Mouse (Mus musculus) kidney, adult 2 months (tissue): ENCODE data around the gene Immt. TPM values are rescaled to one million over a fixed set of nuclear protein-coding genes. Genes with fewer than 3 reads are reported as not detected.

ENCODE experiments used
- DNase-seq: peaks from one replicate; pipeline ENCODE4 v3.0.0; 2021
- H3K27ac ChIP-seq: fragments of 200-500 bp; 2 replicates; pipeline ENCODE4 v1.5.1; 2012; ENCODE audit warnings: low read depth, low read length, control low read depth, inconsistent platforms; ENCODE audit not compliant: insufficient read depth
- H3K27me3 ChIP-seq: fragments of 200-500 bp; replicated peaks from 2 replicates; pipeline ENCODE4 v1.6.1; 2012; ENCODE audit warnings: mild to moderate bottlenecking, moderate library complexity, low read length, inconsistent platforms; ENCODE audit not compliant: control insufficient read depth, insufficient read depth
- H3K36me3 ChIP-seq: fragments of 200-500 bp; 2 replicates; pipeline ENCODE4 v1.6.1; 2012; ENCODE audit warnings: mild to moderate bottlenecking, moderate library complexity, low read length, inconsistent platforms; ENCODE audit not compliant: control insufficient read depth, insufficient read depth
- H3K4me1 ChIP-seq: fragments of 200-500 bp; 2 replicates; pipeline ENCODE4 v1.6.1; 2011; ENCODE audit warnings: low read length; ENCODE audit not compliant: control insufficient read depth, insufficient read depth
- H3K4me3 ChIP-seq: fragments of 200-500 bp; 2 replicates; pipeline ENCODE4 v1.5.1; 2011; ENCODE audit warnings: mild to moderate bottlenecking, low read depth, low read length, control low read depth; ENCODE audit not compliant: insufficient read depth
- CTCF ChIP-seq: fragments of 200-500 bp; conservative IDR thresholded peaks from 2 replicates; pipeline ENCODE4 v1.5.1; 2011; ENCODE audit warnings: low read depth, mild to moderate bottlenecking, control low read depth, low read length, moderate library complexity, mixed read lengths; ENCODE audit not compliant: insufficient read depth, insufficient read length
- POLR2A ChIP-seq: fragments of 200-500 bp; IDR thresholded peaks from one replicate; pipeline ENCODE4 v1.6.1; 2011; ENCODE audit warnings: low read depth, low read length, control low read depth
- WGBS: fragments of 180-500 bp; shearing (Covaris S2); methylation state at CpG from one replicate; pipeline ENCODE4 v1.1.7; 2018; 5-methylcytosine and 5-hydroxymethylcytosine counted together
- polyA plus RNA-seq: library from polyadenylated mRNA; depleted of rRNA; stranded (reverse); fragments of >200 nt; gene quantifications from 2 replicates; pipeline ENCODE4 v1.2.3, GENCODE M21; 2012

Immt gene
- polyA plus RNA-seq, 1 experiment: 145 TPM

DNA sequence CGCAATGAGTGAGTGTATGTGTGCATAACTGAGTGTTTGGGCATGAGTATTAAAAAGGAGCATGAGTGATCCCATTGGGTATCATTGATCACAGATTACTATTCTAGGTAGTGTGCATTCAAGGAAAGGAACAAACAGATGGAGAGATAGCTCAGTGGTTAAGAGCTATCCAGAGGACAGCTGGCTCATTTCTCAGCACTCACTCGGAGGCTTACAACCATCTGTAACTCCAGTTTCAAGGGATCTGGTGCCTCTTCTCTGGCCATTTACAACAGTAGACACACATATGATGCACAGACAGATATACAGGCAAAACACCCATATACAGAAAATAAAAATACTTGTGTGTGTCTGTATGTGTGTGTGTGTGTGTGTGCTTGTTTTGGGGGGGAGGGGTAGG, 36.6 kb downstream of the Immt start:
- no peak overlapping the region for H3K27ac ChIP-seq
- no peak for TF ChIP-seq POLR2A
- no peak for TF ChIP-seq CTCF
- DNase-seq: no peak
- H3K36me3 ChIP-seq: peaks cover 26% of the 10 kb centered on the region
- H3K27me3 ChIP-seq: no peaks in the 10 kb centered on the region
- H3K4me1 ChIP-seq: no peaks in the 10 kb centered on the region
- H3K4me3 ChIP-seq: no peak overlapping the region
- 87% methylated on average over 2 of the region's 2 CpGs for WGBS

DNA sequence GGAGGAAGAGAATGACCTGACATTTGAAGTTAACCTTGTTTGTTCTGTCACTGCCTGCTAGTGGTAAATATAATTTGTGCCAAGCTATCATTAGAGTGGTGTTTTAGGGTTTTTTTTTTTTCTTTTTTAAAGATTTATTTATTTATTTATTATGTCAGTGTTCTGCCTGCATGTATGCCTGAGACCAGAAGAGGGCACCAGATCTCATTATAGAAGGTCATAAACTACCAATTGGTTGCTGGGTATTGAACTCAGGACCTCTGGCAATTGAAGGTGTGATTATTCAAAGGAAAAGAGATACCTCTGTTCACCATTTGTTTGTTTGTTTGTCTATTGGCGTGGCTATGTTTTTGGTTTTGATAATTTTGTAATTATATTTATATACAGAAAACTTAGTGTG, 37.7 kb downstream of the Immt start:
- TF ChIP-seq POLR2A (no peak), CTCF (no peak)
- Histone ChIP-seq H3K27ac (no peak overlapping the region), H3K4me3 (no peak overlapping the region), H3K36me3 (peaks cover 22% of the 10 kb centered on the region), H3K27me3 (no peaks in the 10 kb centered on the region), H3K4me1 (no peaks in the 10 kb centered on the region)
- no peak for DNase-seq
- WGBS: 100% methylated on average over 1 of the region's 1 CpGs

DNA sequence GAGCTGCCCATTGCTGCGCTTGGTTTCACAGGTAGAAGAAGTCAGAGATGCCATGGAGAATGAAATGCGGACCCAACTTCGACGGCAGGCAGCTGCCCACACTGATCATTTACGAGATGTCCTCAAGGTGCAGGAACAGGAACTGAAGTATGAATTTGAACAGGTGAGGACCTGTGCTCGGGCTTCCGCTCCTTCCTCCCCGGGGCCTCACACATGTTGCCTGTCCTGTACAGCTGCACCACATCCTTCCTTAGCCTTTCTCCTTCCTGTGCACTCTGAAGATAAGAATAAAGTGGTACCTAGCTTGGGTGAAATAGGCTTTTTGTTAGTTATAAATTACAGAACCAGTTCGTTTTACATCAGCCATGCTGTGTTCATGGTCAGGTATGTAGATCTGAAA, 40.3 kb downstream of the Immt start:
- Histone ChIP-seq H3K36me3 (peaks cover 10% of the 10 kb centered on the region), H3K27ac (no peak overlapping the region), H3K27me3 (no peaks in the 10 kb centered on the region), H3K4me3 (no peak overlapping the region), H3K4me1 (no peaks in the 10 kb centered on the region)
- no peak for DNase-seq
- no peak for TF ChIP-seq CTCF
- no peak for TF ChIP-seq POLR2A
- WGBS: 90% methylated on average over 9 of the region's 9 CpGs

DNA sequence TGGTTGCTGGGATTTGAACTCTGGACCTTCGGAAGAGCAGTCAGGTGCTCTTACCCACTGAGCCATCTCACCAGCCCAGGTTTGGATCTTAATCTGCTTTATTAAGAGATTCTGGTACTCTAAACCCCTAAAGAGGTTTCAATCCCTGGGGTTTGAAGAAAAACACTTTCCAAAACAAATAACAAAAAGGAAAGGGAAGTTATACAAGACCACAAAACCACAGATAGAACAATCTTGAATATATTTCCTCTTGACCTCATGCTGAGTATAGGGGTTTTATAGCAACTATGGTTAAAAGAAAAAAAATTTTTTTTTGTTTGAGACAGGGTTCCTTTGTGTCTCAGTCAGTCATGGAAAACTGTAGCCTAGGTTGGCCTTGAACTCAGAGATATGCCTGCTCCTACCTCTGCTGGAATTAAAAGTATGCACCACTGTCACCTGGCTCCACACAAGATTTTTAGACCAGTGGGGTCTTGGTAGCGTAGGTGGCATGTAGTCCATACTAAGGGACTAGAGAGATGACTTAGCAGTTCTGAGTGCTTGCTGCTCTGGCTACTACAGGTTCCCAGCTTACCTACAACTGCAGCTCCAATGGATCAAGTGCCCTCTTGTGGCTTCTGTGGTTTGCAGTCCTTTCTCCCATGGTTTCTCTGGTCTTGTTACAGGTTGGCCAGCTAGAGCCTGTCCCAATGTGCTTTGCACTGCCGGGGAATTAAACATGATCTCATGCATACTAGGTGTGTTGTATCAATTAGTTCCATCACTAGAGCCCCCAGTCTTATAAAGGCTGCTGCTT, 47.0 kb downstream of the Immt start:
- 88% methylated on average over 3 of the region's 3 CpGs for WGBS
- H3K27me3 ChIP-seq: no peaks in the 10 kb centered on the region
- H3K36me3 ChIP-seq: peaks cover 14% of the 10 kb centered on the region
- peak; percentile 5 for DNase-seq
- H3K4me1 ChIP-seq: no peaks in the 10 kb centered on the region
- TF ChIP-seq CTCF (no peak), POLR2A (no peak)
- no peak overlapping the region for H3K27ac ChIP-seq
- no peak overlapping the region for H3K4me3 ChIP-seq

DNA sequence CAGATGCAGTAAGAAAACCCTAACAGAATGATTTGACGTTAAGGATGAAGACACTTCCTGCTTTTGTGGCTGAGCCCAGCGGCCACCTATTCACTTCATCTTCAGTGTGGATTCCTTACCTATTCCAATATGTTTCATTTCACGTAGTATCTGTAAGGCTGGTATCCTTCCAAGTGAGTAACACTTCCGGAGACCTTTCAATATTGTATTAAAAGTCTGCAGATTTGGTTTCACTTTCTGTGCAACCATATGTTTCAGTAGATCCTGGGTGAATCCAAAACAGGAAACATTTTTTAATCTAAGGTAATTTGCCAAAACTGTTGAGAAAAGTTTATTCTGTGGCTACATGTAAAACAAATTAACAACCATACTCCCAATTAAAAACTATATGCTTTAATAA, 62.1 kb downstream of the Immt start:
- no peak for DNase-seq
- TF ChIP-seq POLR2A (no peak), CTCF (no peak)
- H3K4me1 ChIP-seq: no peaks in the 10 kb centered on the region
- H3K36me3 ChIP-seq: peaks cover 13% of the 10 kb centered on the region
- H3K27me3 ChIP-seq: no peaks in the 10 kb centered on the region
- no peak overlapping the region for H3K4me3 ChIP-seq
- H3K27ac ChIP-seq: no peak overlapping the region
- WGBS: 90% methylated on average over 4 of the region's 4 CpGs

DNA sequence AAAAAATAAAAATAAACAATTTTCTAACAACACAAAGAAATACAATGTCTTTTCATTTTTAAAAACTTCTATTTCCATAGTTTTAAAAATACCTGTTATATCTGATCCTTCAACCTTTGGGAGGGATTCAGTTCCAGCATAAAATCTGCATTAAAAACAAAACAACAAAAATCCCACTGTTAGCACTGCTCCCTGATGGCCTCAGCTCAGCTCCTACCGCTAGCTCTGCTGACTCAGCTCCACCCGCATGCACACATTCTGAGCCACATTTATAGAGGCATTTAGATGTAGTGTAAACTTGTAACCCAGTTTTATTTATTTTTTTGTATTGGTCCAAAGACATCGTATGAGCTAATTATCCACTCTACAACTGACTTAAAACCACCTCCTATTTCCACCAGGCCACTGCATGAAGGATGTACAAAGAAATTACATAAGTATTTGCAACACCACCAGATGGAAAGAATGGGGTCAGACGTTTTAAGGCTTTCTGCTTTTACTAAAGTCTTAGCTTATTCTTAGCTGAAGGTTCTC, 76.6 kb downstream of the Immt start:
- Histone ChIP-seq H3K27me3 (no peaks in the 10 kb centered on the region), H3K27ac (no peak overlapping the region), H3K36me3 (no peaks in the 10 kb centered on the region; the same call in 1 of the 2 replicates), H3K4me3 (peak overlapping the region; percentile 95), H3K4me1 (peaks cover 3% of the 10 kb centered on the region; the same call in 1 of the 2 replicates)
- DNase-seq: no peak
- no peak for TF ChIP-seq CTCF
- 2% methylated on average over 4 of the region's 4 CpGs for WGBS

DNA sequence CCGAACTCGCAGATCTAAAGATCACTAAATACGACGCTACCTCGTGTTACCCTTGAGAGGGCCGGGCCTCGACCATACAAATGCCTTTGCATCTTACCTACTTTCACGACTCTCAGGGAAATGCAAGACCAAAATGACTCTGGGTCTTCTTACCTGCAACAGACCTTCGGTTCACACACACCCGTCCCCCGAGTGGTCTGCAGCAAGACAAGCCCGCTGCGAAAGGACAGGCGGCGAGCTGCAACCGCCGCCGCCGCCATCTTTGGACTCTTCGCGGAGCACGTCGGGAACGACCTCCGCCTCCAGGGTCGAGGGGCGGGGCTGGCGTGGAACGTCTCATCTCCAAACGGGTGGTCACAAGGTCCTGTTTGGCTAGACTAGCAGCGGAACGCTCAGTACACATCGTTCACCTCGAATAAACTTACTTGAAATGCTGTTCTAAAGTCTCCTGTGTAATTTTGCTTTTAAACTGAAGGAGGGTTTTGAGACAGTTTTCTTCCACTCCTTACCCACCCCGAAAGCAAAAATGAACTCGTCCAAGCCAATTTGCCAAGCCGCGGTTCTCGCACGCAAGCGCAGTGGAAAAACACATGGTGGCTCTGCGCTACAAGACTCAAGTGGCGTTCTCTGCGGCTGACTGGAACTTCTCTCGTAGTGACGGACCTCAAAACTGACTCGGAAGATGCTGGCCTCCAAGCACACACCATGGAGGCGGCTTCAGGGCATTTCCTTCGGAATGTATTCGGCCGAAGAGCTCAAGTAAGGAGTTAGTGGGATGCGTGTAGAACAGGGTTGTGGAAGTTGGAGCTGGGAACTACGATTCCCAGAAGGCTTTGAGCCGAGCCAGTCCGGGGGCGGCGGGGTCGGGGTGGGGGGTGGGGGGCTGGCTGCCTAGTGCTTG, 77.6 kb downstream of the Immt start, which contains the start of the genes Ptcd3 and Polr1a:
Gene Ptcd3, minus strand, starts transcription at position 270 of the 901 bp plus-strand sequence.
Gene Polr1a, plus strand, starts transcription at position 573 of the 901 bp plus-strand sequence.
- TF ChIP-seq POLR2A: peak; percentile 71
- TF ChIP-seq CTCF: no peak
- WGBS: under 1% methylated on average over 58 of the region's 58 CpGs
- Histone ChIP-seq H3K27ac (peak within 1 kb of the TSS; percentile 96), H3K27me3 (no peaks in the 10 kb centered on the region), H3K4me1 (peaks cover 3% of the 10 kb centered on the region; the same call in 1 of the 2 replicates), H3K36me3 (no peaks in the 10 kb centered on the region; the same call in 1 of the 2 replicates), H3K4me3 (peak within 1 kb of the TSS; percentile 95)
- DNase-seq: peak; percentile 95
